Comparison of ENCODE assay signal across 8 mouse cellular contexts in genomic region chr10:14056584-14057451, GRCm38 (mm10).
DNase-seq lines count a peak whose midpoint lies in the region; ATAC-seq and TF ChIP-seq lines count a peak whose summit lies in the region.

No protein-coding gene starts in this region.

- H3K9ac ChIP-seq in forebrain, postnatal 0 days: no peak overlapping the region
- H3K9ac ChIP-seq in hindbrain, embryonic 11.5 days (ENCODE audit: low read depth, low read length): no peak overlapping the region

- no peak for TF ChIP-seq CTCF in forebrain, postnatal 0 days (IDR thresholded peaks at IDR 0.05; ENCODE audit: low read depth)
- no peak for TF ChIP-seq CTCF in lung, adult 2 months (IDR thresholded peaks at IDR 0.05; ENCODE audit: insufficient read depth, low read length)
- TF ChIP-seq CTCF in olfactory bulb, adult 2 months (IDR thresholded peaks at IDR 0.05; ENCODE audit: insufficient read depth, low read depth, low read length): no peak

- no peak overlapping the region for H3K4me2 ChIP-seq in forebrain, postnatal 0 days (ENCODE audit: low read depth)
- H3K4me2 ChIP-seq in hindbrain, embryonic 11.5 days (replicated peaks; ENCODE audit: low read depth, low read length): no peak overlapping the region; the same call in 1 of the 2 replicates

- DNase-seq in lung, adult 18-20 months: peak; percentile 41 to 63
- DNase-seq in lung, postnatal 25 days (ENCODE audit: low spot score): no peak
- peak; percentile 88 for DNase-seq in cerebellum, adult 11-12 months
- no peak for DNase-seq in forebrain, postnatal 0 days
- DNase-seq in hindbrain, embryonic 11.5 days (ENCODE audit: low spot score): peak; percentile 53
- peak; percentile 45 for DNase-seq in lung, adult 2 months
- no peak for DNase-seq in layer of hippocampus, adult 9-10 months (ENCODE audit: low spot score)

- H3K27me3 ChIP-seq in forebrain, postnatal 0 days (ENCODE audit: insufficient read depth, low read length): no peaks in the 10 kb centered on the region
- no peaks in the 10 kb centered on the region for H3K27me3 ChIP-seq in hindbrain, embryonic 11.5 days (ENCODE audit: control insufficient read depth, insufficient read depth, low read length)

- peaks cover 22% of the 10 kb centered on the region for H3K4me1 ChIP-seq in forebrain, postnatal 0 days (ENCODE audit: insufficient read depth)
- H3K4me1 ChIP-seq in hindbrain, embryonic 11.5 days (replicated peaks; ENCODE audit: control insufficient read depth, insufficient read depth, low read length): peaks cover 8% of the 10 kb centered on the region; the same call in 1 of the 2 replicates
- peaks cover 22% of the 10 kb centered on the region for H3K4me1 ChIP-seq in lung, adult 2 months (ENCODE audit: control insufficient read depth, insufficient read depth, low read length)
- peaks cover 14% of the 10 kb centered on the region for H3K4me1 ChIP-seq in olfactory bulb, adult 2 months (ENCODE audit: control insufficient read depth, insufficient read depth, low read length)

- WGBS in forebrain, postnatal 0 days: 21% methylated on average over 8 of the region's 8 CpGs
- 34% methylated on average over 8 of the region's 8 CpGs for WGBS in hindbrain, embryonic 11.5 days
- 55% methylated on average over 8 of the region's 8 CpGs for WGBS in lung, adult 2 months
- 26% methylated on average over 8 of the region's 8 CpGs for WGBS in olfactory bulb, adult 2 months

- TF ChIP-seq POLR2A in lung, adult 2 months (IDR thresholded peaks at IDR 0.05; ENCODE audit: borderline replicate concordance, extremely low read depth, low read depth, low read length): no peak
- no peak for TF ChIP-seq POLR2A in olfactory bulb, adult 2 months (IDR thresholded peaks at IDR 0.05; ENCODE audit: insufficient read depth, low read depth, low read length)

- ATAC-seq in forebrain, postnatal 0 days: peak; percentile 61
- ATAC-seq in hindbrain, embryonic 11.5 days (ENCODE audit: low FRiP score): peak; percentile 83

- H3K9me3 ChIP-seq in forebrain, postnatal 0 days (ENCODE audit: low read length): no peaks in the 10 kb centered on the region
- no peaks in the 10 kb centered on the region for H3K9me3 ChIP-seq in hindbrain, embryonic 11.5 days (ENCODE audit: control insufficient read depth, low read length)

- H3K4me3 ChIP-seq in forebrain, postnatal 0 days (ENCODE audit: low read depth, low read length): no peak overlapping the region
- H3K4me3 ChIP-seq in hindbrain, embryonic 11.5 days (ENCODE audit: low read depth, low read length): no peak overlapping the region
- H3K4me3 ChIP-seq in lung, adult 2 months (replicated peaks; ENCODE audit: extremely low read depth, low read depth, low read length): no peak overlapping the region
- H3K4me3 ChIP-seq in olfactory bulb, adult 2 months (ENCODE audit: insufficient read depth, low read depth, low read length): no peak overlapping the region

- H3K27ac ChIP-seq in forebrain, postnatal 0 days (ENCODE audit: low read depth, low read length): peak overlapping the region; percentile 29; the same call in 1 of the 2 replicates
- H3K27ac ChIP-seq in hindbrain, embryonic 11.5 days (ENCODE audit: low read depth, low read length): peak overlapping the region; percentile 20; the same call in 1 of the 2 replicates
- H3K27ac ChIP-seq in olfactory bulb, adult 2 months (ENCODE audit: insufficient read depth, low read depth, low read length): peak overlapping the region; percentile 66

- no peaks in the 10 kb centered on the region for H3K36me3 ChIP-seq in forebrain, postnatal 0 days (ENCODE audit: insufficient read depth)
- H3K36me3 ChIP-seq in hindbrain, embryonic 11.5 days (ENCODE audit: control insufficient read depth, insufficient read depth, low read length): no peaks in the 10 kb centered on the region

Comparison
In these comparisons a context has a peak if more than half of its experiments do, and no peak if none do; other contexts are left out.
1. DNase-seq: peak in lung, adult 18-20 months (2 of 2), cerebellum, adult 11-12 months (single experiment), hindbrain, embryonic 11.5 days (single experiment) and lung, adult 2 months (single experiment); none in lung, postnatal 25 days (single experiment), forebrain, postnatal 0 days (single experiment) and layer of hippocampus, adult 9-10 months (single experiment).
2. Peak in every context shown above with its lines, with median percentiles within 50 percentile points of each other: H3K27ac ChIP-seq.